Mouse (Mus musculus): ENCODE data around the gene Ak5. TPM values are rescaled to one million over a fixed set of nuclear protein-coding genes. Genes with fewer than 3 reads are reported as not detected.

Ak5 gene
- polyA plus RNA-seq, 1 experiment, result 0.18 TPM

DNA sequence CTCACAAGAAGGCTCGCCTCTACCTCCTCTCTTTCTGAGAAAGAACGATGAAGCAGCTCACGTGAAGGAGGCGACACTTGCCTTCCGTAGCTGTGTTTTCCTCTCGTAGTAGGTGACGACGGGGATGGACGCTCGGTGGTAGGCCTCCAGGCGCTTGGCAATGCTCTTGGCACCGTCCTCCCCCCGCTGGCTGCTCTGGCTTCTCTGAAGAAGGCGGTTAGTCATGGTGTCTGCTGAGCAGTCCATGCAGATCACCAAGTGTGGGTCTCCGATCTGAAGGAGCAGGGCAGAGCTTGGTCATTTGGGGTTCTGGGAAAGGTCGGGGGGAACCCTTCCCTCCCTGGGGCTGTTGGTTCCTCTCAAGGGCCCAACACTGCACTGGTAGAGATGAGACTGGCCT, 195.5 kb downstream of the Ak5 start:
- no peaks in the 10 kb centered on the region for H3K27me3 ChIP-seq (ENCODE audit: control insufficient read depth, insufficient read depth, insufficient read length)
- H3K36me3 ChIP-seq (ENCODE audit: control insufficient read depth, insufficient read depth), result no peaks in the 10 kb centered on the region
- no peaks in the 10 kb centered on the region for H3K79me2 ChIP-seq (ENCODE audit: control insufficient read depth, insufficient read depth)
- H3K79me3 ChIP-seq (ENCODE audit: low read depth), result no peaks in the 10 kb centered on the region
- no peak overlapping the region for H3K4me3 ChIP-seq (ENCODE audit: insufficient read depth, poor library complexity, severe bottlenecking)
- no peak for TF ChIP-seq MYOD1 (IDR thresholded peaks at IDR 0.05; ENCODE audit: control insufficient read depth, insufficient read length, low read depth)
- TF ChIP-seq USF1 (IDR thresholded peaks at IDR 0.05; ENCODE audit: low read depth), result no peak
- no peak for TF ChIP-seq CEBPB (IDR thresholded peaks at IDR 0.05; ENCODE audit: low read depth)
- H3ac ChIP-seq (ENCODE audit: control insufficient read depth, insufficient read length, low read depth), result no peak overlapping the region

DNA sequence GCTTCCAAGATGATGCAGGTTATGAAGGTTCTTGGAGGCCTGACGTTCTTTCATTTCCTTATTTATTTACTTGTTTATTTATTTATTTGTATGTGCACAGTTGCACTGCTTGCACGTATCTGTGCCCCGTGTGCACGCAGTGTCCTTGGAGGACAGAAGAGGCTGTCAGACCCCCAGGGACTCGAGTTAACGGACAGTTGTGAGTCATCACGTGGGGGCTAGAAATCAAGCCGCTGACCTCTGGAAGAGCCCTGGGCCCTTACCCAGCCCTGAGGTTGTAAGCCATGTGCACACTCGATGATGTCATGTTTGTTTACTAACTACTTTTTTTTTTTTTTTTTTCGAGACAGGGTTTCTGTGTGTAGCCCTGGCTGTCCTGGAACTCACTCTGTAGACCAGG, 197.8 kb downstream of the Ak5 start:
- Histone ChIP-seq H3K4me3 (ENCODE audit: insufficient read depth, poor library complexity, severe bottlenecking) (no peak overlapping the region), H3K79me3 (ENCODE audit: low read depth) (no peaks in the 10 kb centered on the region), H3K79me2 (ENCODE audit: control insufficient read depth, insufficient read depth) (no peaks in the 10 kb centered on the region), H3K36me3 (ENCODE audit: control insufficient read depth, insufficient read depth) (no peaks in the 10 kb centered on the region), H3K27me3 (ENCODE audit: control insufficient read depth, insufficient read depth, insufficient read length) (no peaks in the 10 kb centered on the region), H3ac (ENCODE audit: control insufficient read depth, insufficient read length, low read depth) (no peak overlapping the region)
- TF ChIP-seq CTCF (IDR thresholded peaks at IDR 0.05; ENCODE audit: control insufficient read depth, insufficient read depth, insufficient read length) (no peak), MAX (IDR thresholded peaks at IDR 0.05) (peak; percentile 28), CEBPB (IDR thresholded peaks at IDR 0.05; ENCODE audit: low read depth) (no peak), FOSL1 (IDR thresholded peaks at IDR 0.05; ENCODE audit: insufficient read depth, low read length, poor library complexity, severe bottlenecking) (no peak), MYOD1 (IDR thresholded peaks at IDR 0.05; ENCODE audit: control insufficient read depth, insufficient read length, low read depth) (no peak), USF1 (IDR thresholded peaks at IDR 0.05; ENCODE audit: low read depth) (peak; percentile 8)

DNA sequence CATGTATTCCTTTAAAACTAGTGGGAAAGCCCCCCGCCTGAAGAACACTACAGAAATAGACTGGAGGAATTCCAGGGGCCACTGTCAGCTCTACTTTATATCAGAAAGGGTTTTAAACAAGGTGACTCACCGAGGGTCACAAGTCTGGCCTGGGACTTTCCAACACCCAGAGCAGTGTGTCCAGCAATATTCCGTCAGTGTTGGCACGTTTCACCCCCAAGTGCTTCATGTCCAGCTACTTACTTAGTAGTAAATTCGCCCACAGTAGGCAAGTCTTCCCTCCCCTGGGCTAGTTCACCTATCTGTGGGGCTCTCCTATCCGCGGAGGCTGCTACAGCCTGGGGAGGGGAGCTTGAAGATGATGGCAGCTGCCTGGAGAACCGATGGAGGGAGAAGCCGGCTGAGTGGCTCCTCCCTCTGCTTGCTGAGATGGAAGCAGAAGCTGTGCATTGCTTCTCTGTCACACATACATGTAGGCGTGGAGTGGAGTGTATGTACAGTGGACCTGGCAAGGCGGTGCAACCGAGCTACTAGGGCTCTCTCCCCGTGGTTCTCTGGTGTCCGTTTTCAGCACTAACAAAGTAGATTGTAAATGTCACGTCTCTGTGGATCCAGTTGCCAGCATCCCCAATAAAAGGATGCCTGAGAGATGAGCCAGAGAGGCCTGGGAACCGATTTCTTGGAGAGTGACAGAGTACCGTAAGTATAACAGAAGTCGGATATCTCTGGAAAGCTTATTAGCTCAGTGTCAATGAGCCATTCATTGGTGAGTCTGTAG, 198.5 kb downstream of the Ak5 start:
- H3ac ChIP-seq (ENCODE audit: control insufficient read depth, insufficient read length, low read depth), result peak overlapping the region; percentile 38
- no peak for TF ChIP-seq USF1 (IDR thresholded peaks at IDR 0.05; ENCODE audit: low read depth)
- TF ChIP-seq CTCF (IDR thresholded peaks at IDR 0.05; ENCODE audit: control insufficient read depth, insufficient read depth, insufficient read length), result no peak
- TF ChIP-seq MYOG (IDR thresholded peaks at IDR 0.05; ENCODE audit: control insufficient read depth, extremely low read depth, insufficient read length), result no peak
- no peak for TF ChIP-seq MYOD1 (IDR thresholded peaks at IDR 0.05; ENCODE audit: control insufficient read depth, insufficient read length, low read depth)
- TF ChIP-seq CEBPB (IDR thresholded peaks at IDR 0.05; ENCODE audit: low read depth), result no peak
- no peak for TF ChIP-seq MAX (IDR thresholded peaks at IDR 0.05)
- no peak for TF ChIP-seq FOSL1 (IDR thresholded peaks at IDR 0.05; ENCODE audit: insufficient read depth, low read length, poor library complexity, severe bottlenecking)
- no peak overlapping the region for H3K4me3 ChIP-seq (ENCODE audit: insufficient read depth, poor library complexity, severe bottlenecking)
- H3K79me3 ChIP-seq (ENCODE audit: low read depth), result no peaks in the 10 kb centered on the region
- no peaks in the 10 kb centered on the region for H3K36me3 ChIP-seq (ENCODE audit: control insufficient read depth, insufficient read depth)
- H3K79me2 ChIP-seq (ENCODE audit: control insufficient read depth, insufficient read depth), result no peaks in the 10 kb centered on the region
- no peaks in the 10 kb centered on the region for H3K27me3 ChIP-seq (ENCODE audit: control insufficient read depth, insufficient read depth, insufficient read length)

DNA sequence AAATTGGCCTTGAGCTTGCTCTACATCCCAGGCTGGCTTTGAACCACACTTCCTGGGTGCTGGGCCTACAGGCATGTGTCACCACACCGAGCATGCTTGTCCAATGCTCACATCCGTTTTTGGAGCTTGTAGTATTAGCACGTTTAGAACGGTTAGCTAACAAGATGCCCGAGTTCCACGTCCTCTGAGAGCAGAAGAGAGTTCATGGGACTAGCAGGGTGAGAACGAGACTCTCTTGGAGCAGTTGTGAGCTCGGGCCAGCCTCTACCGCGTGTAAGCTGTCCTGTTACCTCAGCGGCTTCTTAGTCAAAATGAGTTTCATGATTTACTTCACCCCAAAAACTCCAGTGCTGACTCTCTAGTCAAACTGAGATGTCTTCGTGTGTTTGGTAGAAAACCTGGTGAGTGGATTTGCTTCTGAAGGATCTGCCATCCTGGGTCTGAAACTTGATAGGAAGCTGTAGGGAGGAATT, 199.6 kb downstream of the Ak5 start:
- no peaks in the 10 kb centered on the region for H3K79me3 ChIP-seq (ENCODE audit: low read depth)
- no peak overlapping the region for H3K4me3 ChIP-seq (ENCODE audit: insufficient read depth, poor library complexity, severe bottlenecking)
- peak overlapping the region; percentile 67 for H3ac ChIP-seq (ENCODE audit: control insufficient read depth, insufficient read length, low read depth)
- H3K79me2 ChIP-seq (ENCODE audit: control insufficient read depth, insufficient read depth), result no peaks in the 10 kb centered on the region
- H3K36me3 ChIP-seq (ENCODE audit: control insufficient read depth, insufficient read depth), result peaks cover under 1% of the 10 kb centered on the region
- no peaks in the 10 kb centered on the region for H3K27me3 ChIP-seq (ENCODE audit: control insufficient read depth, insufficient read depth, insufficient read length)
- no peak for TF ChIP-seq MYOD1 (IDR thresholded peaks at IDR 0.05; ENCODE audit: control insufficient read depth, insufficient read length, low read depth)
- no peak for TF ChIP-seq MYOG (IDR thresholded peaks at IDR 0.05; ENCODE audit: control insufficient read depth, extremely low read depth, insufficient read length)
- no peak for TF ChIP-seq USF1 (IDR thresholded peaks at IDR 0.05; ENCODE audit: low read depth)
- TF ChIP-seq MAX (IDR thresholded peaks at IDR 0.05), result no peak
- TF ChIP-seq FOSL1 (IDR thresholded peaks at IDR 0.05; ENCODE audit: insufficient read depth, low read length, poor library complexity, severe bottlenecking), result no peak
- no peak for TF ChIP-seq CEBPB (IDR thresholded peaks at IDR 0.05; ENCODE audit: low read depth)
- no peak for TF ChIP-seq CTCF (IDR thresholded peaks at IDR 0.05; ENCODE audit: control insufficient read depth, insufficient read depth, insufficient read length)

DNA sequence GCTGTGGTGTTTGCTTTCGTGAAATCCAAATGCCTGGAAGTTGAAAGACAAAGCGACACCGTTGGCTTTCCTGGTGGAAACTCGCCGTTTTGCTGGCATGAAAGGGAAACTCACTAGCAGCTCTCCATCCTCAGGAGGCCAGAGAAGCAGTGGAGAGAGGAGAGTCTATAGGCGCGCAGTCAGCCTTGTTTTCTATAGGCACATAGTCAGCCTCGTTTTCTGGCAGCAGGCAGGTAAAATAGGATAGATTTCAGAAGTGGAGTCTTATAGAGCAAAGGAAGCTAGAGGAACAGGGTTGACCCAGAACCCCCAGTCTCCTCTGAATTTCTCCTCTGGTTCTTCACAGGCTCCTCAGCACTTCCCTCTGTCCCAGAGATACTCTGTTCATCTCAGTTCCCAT, 200.1 kb downstream of the Ak5 start:
- TF ChIP-seq MYOG (IDR thresholded peaks at IDR 0.05; ENCODE audit: control insufficient read depth, extremely low read depth, insufficient read length) (no peak), USF1 (IDR thresholded peaks at IDR 0.05; ENCODE audit: low read depth) (no peak), CTCF (IDR thresholded peaks at IDR 0.05; ENCODE audit: control insufficient read depth, insufficient read depth, insufficient read length) (no peak), CEBPB (IDR thresholded peaks at IDR 0.05; ENCODE audit: low read depth) (no peak), MYOD1 (IDR thresholded peaks at IDR 0.05; ENCODE audit: control insufficient read depth, insufficient read length, low read depth) (no peak), FOSL1 (IDR thresholded peaks at IDR 0.05; ENCODE audit: insufficient read depth, low read length, poor library complexity, severe bottlenecking) (no peak), MAX (IDR thresholded peaks at IDR 0.05) (no peak)
- Histone ChIP-seq H3K36me3 (ENCODE audit: control insufficient read depth, insufficient read depth) (peaks cover 7% of the 10 kb centered on the region), H3ac (ENCODE audit: control insufficient read depth, insufficient read length, low read depth) (no peak overlapping the region), H3K79me2 (ENCODE audit: control insufficient read depth, insufficient read depth) (no peaks in the 10 kb centered on the region), H3K4me3 (ENCODE audit: insufficient read depth, poor library complexity, severe bottlenecking) (no peak overlapping the region), H3K27me3 (ENCODE audit: control insufficient read depth, insufficient read depth, insufficient read length) (no peaks in the 10 kb centered on the region), H3K79me3 (ENCODE audit: low read depth) (no peaks in the 10 kb centered on the region)

DNA sequence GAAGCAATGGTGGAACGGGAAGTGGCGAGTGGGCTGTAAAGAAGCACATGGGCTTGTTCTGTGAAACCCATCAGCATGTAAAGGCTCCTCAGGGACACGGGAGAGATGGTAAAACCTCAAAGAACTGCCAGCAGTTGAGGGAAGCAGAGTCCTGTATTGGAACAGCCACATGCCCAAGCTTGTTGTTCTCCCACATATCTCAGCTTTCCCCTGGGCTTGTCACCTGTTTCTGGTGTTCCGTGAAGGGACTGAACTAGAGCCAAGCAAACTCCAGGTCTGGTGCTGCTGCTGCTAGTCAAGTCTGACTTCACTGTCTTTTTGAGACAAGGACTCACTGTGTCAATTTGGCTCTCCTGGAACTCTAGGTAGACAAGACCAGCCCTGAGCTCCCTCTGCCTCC, 200.8 kb downstream of the Ak5 start:
- Histone ChIP-seq H3ac (ENCODE audit: control insufficient read depth, insufficient read length, low read depth) (no peak overlapping the region), H3K79me2 (ENCODE audit: control insufficient read depth, insufficient read depth) (no peaks in the 10 kb centered on the region), H3K4me3 (ENCODE audit: insufficient read depth, poor library complexity, severe bottlenecking) (no peak overlapping the region), H3K36me3 (ENCODE audit: control insufficient read depth, insufficient read depth) (peaks cover 10% of the 10 kb centered on the region), H3K27me3 (ENCODE audit: control insufficient read depth, insufficient read depth, insufficient read length) (no peaks in the 10 kb centered on the region), H3K79me3 (ENCODE audit: low read depth) (no peaks in the 10 kb centered on the region)
- no peak for TF ChIP-seq MAX (IDR thresholded peaks at IDR 0.05)
- TF ChIP-seq MYOD1 (IDR thresholded peaks at IDR 0.05; ENCODE audit: control insufficient read depth, insufficient read length, low read depth), result no peak
- no peak for TF ChIP-seq MYOG (IDR thresholded peaks at IDR 0.05; ENCODE audit: control insufficient read depth, extremely low read depth, insufficient read length)
- no peak for TF ChIP-seq USF1 (IDR thresholded peaks at IDR 0.05; ENCODE audit: low read depth)
- TF ChIP-seq CEBPB (IDR thresholded peaks at IDR 0.05; ENCODE audit: low read depth), result no peak
- no peak for TF ChIP-seq FOSL1 (IDR thresholded peaks at IDR 0.05; ENCODE audit: insufficient read depth, low read length, poor library complexity, severe bottlenecking)
- no peak for TF ChIP-seq CTCF (IDR thresholded peaks at IDR 0.05; ENCODE audit: control insufficient read depth, insufficient read depth, insufficient read length)
